Mouse (Mus musculus): ENCODE measurements around the gene Slit3. TPM values are rescaled to one million over a fixed set of nuclear protein-coding genes. Genes with fewer than 3 reads are reported as not detected.

Slit3 gene
- 10 to 100 TPM; 40.6 to 73.5 (median 56.6) TPM for total RNA-seq (2022)

GRCm38 (mm10) chr11:35120894-35121610 is at the start of gene Slit3:
Gene Slit3, plus strand, starts transcription at chr11:35121224.
- DNase-seq: peak; percentile 64

GRCm38 (mm10) chr11:35071451-35071850 is 49.6 kb upstream of the Slit3 start:
- DNase-seq: no peak

GRCm38 (mm10) chr11:35075411-35075810 is 45.6 kb upstream of the Slit3 start:
- no peak for DNase-seq

- DNase-seq: no peak
These were observed 40.4 kb upstream of the Slit3 start for GRCm38 (mm10) chr11:35080451-35081125.

GRCm38 (mm10) chr11:35082297-35082696 is 38.7 kb upstream of the Slit3 start:
- DNase-seq: no peak

- DNase-seq: no peak
These were observed 38.0 kb upstream of the Slit3 start for GRCm38 (mm10) chr11:35083049-35083448.

- no peak for DNase-seq
These were observed 35.7 kb upstream of the Slit3 start for GRCm38 (mm10) chr11:35085351-35085750.

GRCm38 (mm10) chr11:35086029-35086428 is 35.0 kb upstream of the Slit3 start:
- DNase-seq: no peak

- no peak for DNase-seq
These were observed 33.6 kb upstream of the Slit3 start for GRCm38 (mm10) chr11:35087454-35087853.

- no peak for DNase-seq
These were observed 32.9 kb upstream of the Slit3 start for GRCm38 (mm10) chr11:35088136-35088535.

- DNase-seq: no peak
These were observed 30.2 kb upstream of the Slit3 start for GRCm38 (mm10) chr11:35090629-35091335.

- DNase-seq: no peak
These were observed 24.5 kb upstream of the Slit3 start for GRCm38 (mm10) chr11:35096538-35096937.

GRCm38 (mm10) chr11:35109781-35110180 is 11.2 kb upstream of the Slit3 start:
- DNase-seq: no peak

GRCm38 (mm10) chr11:35110784-35111183 is 10.2 kb upstream of the Slit3 start:
- DNase-seq: no peak

- DNase-seq: no peak
These were observed 7.7 kb upstream of the Slit3 start for GRCm38 (mm10) chr11:35113290-35113689.

GRCm38 (mm10) chr11:35116436-35116835 is 4.6 kb upstream of the Slit3 start:
- DNase-seq: no peak

- DNase-seq: no peak
These were observed 3.2 kb upstream of the Slit3 start for GRCm38 (mm10) chr11:35117871-35118270.

- no peak for DNase-seq
These were observed 2.3 kb upstream of the Slit3 start for GRCm38 (mm10) chr11:35118731-35119130.

GRCm38 (mm10) chr11:35119360-35119759 is 1.7 kb upstream of the Slit3 start:
- DNase-seq: peak; percentile 80

GRCm38 (mm10) chr11:35120076-35120475 is 948 bp upstream of the Slit3 start:
- DNase-seq: no peak

- DNase-seq: no peak
These were observed 561 bp downstream of the Slit3 start for GRCm38 (mm10) chr11:35121611-35121959.

- no peak for DNase-seq
These were observed 1.2 kb downstream of the Slit3 start for GRCm38 (mm10) chr11:35122091-35122811.
